Mouse (Mus musculus) cortical plate, adult 2 months (tissue): Measurements from ENCODE around the gene Fkbp8.

ENCODE experiments used
- CTCF ChIP-seq: fragments of 200-500 bp; IDR thresholded peaks from 2 replicates; pipeline ENCODE4 v1.5.1; 2011; ENCODE audit warnings: mild to moderate bottlenecking, control low read depth, low read length; ENCODE audit not compliant: insufficient read depth; ENCODE audit errors: extremely low read depth
- POLR2A ChIP-seq: fragments of 200-500 bp; IDR thresholded peaks from 2 replicates; pipeline ENCODE4 v1.6.1; 2011; ENCODE audit warnings: mild to moderate bottlenecking, low read length, control low read depth; ENCODE audit not compliant: insufficient read depth; ENCODE audit errors: extremely low read depth

DNA sequence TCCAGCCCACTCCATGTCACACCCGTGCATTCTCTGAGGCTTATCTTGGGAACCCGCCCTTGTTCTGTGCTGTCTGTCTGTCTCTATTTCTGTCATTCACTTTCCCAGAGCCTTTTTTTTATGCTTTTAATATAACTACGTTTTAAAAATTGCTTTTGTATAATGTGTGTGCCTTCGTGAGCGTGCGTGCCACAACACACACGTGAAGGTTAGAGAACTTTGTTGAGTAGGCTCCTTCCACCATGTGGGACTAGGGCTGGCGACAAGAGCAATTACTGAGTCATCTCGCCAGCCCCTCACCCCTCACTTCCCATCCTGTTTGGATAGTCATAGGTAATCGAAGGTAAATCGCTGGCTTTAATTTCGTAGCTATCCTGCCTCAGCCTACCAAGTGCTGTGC is 25.0 kb upstream of the Fkbp8 start:
- TF ChIP-seq CTCF: no peak
- TF ChIP-seq POLR2A: no peak
